Mouse (Mus musculus) midbrain, embryonic 16.5 days (tissue): ENCODE results near the gene Fam192a. TPM values are rescaled to one million over a fixed set of nuclear protein-coding genes. Genes with fewer than 3 reads are reported as not detected.
A peak's percentile ranks its signal among the peaks of the same experiment; 100 is the strongest.

Experiments used
- ATAC-seq: fragments of 200-750 bp; cut with Nextera tagmentation; 2 replicates; pipeline ENCODE4 v1.8.0; 2017; ENCODE audit warnings: moderate TSS enrichment
- H3K27ac ChIP-seq: fragments of 300-500 bp; sonication (generic); 2 replicates; pipeline ENCODE4 v1.5.1; 2014; ENCODE audit warnings: mild to moderate bottlenecking, low read length, mixed read lengths
- H3K27me3 ChIP-seq: fragments of 300-500 bp; sonication (generic); 2 replicates; pipeline ENCODE4 v1.6.1; 2014; ENCODE audit warnings: low read depth, low read length, mixed read lengths; ENCODE audit not compliant: control insufficient read depth, insufficient read depth
- H3K36me3 ChIP-seq: fragments of 300-500 bp; sonication (generic); 2 replicates; pipeline ENCODE4 v1.6.1; 2014; ENCODE audit warnings: mild to moderate bottlenecking, low read length, moderate library complexity, mixed read lengths; ENCODE audit not compliant: control insufficient read depth, insufficient read depth
- H3K4me1 ChIP-seq: fragments of 300-500 bp; sonication (generic); 2 replicates; pipeline ENCODE4 v1.6.1; 2014; ENCODE audit warnings: mild to moderate bottlenecking, low read length, mixed read lengths; ENCODE audit not compliant: control insufficient read depth, insufficient read depth
- H3K4me2 ChIP-seq: fragments of 300-500 bp; sonication (generic); 2 replicates; pipeline ENCODE4 v1.6.1; 2014; ENCODE audit warnings: mild to moderate bottlenecking, low read length, mixed read lengths
- H3K4me3 ChIP-seq: fragments of 300-500 bp; sonication (generic); 2 replicates; pipeline ENCODE4 v1.5.1; 2014; ENCODE audit warnings: low read depth, mild to moderate bottlenecking, low read length, moderate library complexity, mixed read lengths
- H3K9ac ChIP-seq: fragments of 300-500 bp; sonication (generic); 2 replicates; pipeline ENCODE4 v1.6.1; 2014; ENCODE audit warnings: low read depth, low read length, mixed read lengths
- H3K9me3 ChIP-seq: fragments of 300-500 bp; sonication (generic); replicated peaks from 2 replicates; pipeline ENCODE4 v1.6.1; 2014; ENCODE audit warnings: mild to moderate bottlenecking, low read length, mixed read lengths; ENCODE audit not compliant: control insufficient read depth, poor library complexity, severe bottlenecking
- WGBS: fragments of 180-500 bp; shearing (Covaris S2); extraction: QIAGEN DNeasy Blood & Tissue Kit; methylation state at CpG from one replicate; pipeline ENCODE4 v1.1.7; 2014; 5-methylcytosine and 5-hydroxymethylcytosine counted together
- polyA plus RNA-seq: library from polyadenylated mRNA; unstranded; fragments of >200 nt; fragmentation: Nextera tagmentation; extraction: Ambion mirVana; gene quantifications from 2 replicates; pipeline ENCODE4 v1.2.1, GENCODE M21; 2015

The Fam192a gene
- 74.0 and 88.9 TPM in 2 replicates for polyA plus RNA-seq

DNA sequence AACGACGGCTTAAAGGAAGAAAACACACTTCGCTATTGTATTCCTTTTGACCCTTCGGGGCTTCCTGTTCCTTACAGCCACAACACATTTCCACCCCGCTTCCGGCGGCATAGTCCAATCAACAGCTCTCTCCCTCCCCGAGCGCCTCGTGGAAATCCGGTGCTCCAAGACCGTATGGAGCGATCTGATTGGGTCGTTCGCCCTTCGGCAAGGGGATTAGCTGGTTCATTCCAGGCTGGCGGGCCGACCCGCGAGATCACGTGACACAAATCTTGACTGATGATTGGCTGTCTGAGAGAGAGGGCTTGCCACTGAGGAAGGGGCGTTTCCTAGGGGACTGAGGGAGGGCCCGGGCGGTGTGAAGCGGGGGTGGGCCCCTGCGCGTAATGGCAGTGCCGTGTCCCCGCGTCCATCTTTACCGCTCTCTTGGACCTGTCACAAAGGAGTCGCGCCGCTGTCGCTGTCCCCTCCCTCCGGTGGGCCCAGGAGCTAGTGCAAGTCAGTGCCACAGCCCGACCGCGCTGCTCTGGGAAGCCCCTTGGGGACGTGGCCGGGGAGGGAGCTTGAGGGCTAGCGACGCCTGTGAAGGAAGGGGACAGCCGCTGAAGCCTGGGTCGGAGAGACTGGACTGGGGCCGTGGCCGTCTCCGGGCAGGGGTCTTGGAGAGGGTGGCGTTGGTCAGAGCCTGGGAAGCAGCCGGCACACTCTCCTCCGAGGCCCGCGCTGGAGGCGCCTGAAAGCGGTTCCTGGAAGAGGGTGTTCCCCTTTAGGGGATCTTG is at the start of gene Fam192a, which contains the start of gene Rspry1:
Gene Fam192a (minus strand): TSS at position 391 of the 779 bp plus-strand sequence.
Gene Rspry1 (plus strand): TSS at position 331 of the 779 bp plus-strand sequence.
- no peaks in the 10 kb centered on the region for H3K36me3 ChIP-seq
- ATAC-seq, result peak; percentile 99
- H3K4me1 ChIP-seq, result peaks cover 31% of the 10 kb centered on the region
- no peaks in the 10 kb centered on the region for H3K9me3 ChIP-seq
- peak within 1 kb of the TSS; percentile 98 for H3K9ac ChIP-seq
- peak within 1 kb of the TSS; percentile 93 for H3K4me3 ChIP-seq
- peak within 1 kb of the TSS; percentile 96 for H3K4me2 ChIP-seq
- WGBS, result under 1% methylated on average over 54 of the region's 55 CpGs
- H3K27ac ChIP-seq, result peak within 1 kb of the TSS; percentile 93
- no peaks in the 10 kb centered on the region for H3K27me3 ChIP-seq

DNA sequence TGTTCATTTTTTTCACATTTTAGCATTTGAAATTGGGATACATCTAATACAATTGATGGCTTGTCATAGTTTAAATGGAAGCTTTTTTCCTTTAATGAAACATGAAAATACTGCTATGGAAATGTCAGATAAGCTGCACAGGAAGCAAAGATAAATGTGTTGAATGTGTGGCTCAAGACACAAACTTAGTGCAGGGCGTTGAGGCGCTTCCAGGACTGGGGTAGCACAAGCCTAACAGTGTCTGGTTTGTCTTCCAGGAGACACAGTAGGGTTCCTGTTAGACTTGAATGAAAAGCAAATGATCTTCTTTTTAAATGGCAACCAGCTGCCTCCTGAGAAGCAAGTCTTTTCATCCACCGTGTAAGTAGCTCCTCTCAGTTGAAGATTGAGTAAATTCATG is 47.7 kb upstream of the Fam192a start:
- no peak overlapping the region for H3K27ac ChIP-seq
- no peak overlapping the region for H3K4me2 ChIP-seq
- no peaks in the 10 kb centered on the region for H3K27me3 ChIP-seq
- H3K4me1 ChIP-seq, result no peaks in the 10 kb centered on the region
- no peak overlapping the region for H3K4me3 ChIP-seq
- ATAC-seq, result no peak
- H3K9me3 ChIP-seq, result no peaks in the 10 kb centered on the region
- peaks cover 29% of the 10 kb centered on the region for H3K36me3 ChIP-seq
- no peak overlapping the region for H3K9ac ChIP-seq
- WGBS, result 34% methylated on average over 3 of the region's 3 CpGs

DNA sequence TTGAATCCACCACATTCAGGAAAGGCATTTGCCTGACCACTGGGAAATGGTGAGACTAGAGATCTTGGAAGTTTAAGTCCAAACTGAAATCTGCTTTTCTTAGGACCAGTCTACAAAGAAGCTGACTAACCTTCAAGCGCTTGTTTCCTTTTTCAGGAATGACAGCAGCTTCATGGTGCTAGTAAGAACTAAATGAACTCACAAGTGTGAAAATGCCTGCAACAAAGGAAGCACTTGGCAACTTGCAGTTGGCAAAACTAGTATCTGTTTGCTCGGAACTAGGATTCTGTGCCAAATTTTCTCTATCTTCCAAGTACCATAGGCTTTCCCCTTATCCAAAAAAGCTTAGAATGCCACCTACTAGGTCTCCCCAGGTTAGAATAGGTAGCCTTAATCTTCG is 44.4 kb upstream of the Fam192a start:
- Histone ChIP-seq H3K27me3 (no peaks in the 10 kb centered on the region), H3K27ac (no peak overlapping the region), H3K9ac (no peak overlapping the region), H3K4me2 (no peak overlapping the region), H3K9me3 (no peaks in the 10 kb centered on the region), H3K36me3 (peaks cover 30% of the 10 kb centered on the region), H3K4me1 (no peaks in the 10 kb centered on the region), H3K4me3 (no peak overlapping the region)
- 94% methylated on average over 3 of the region's 3 CpGs for WGBS
- ATAC-seq, result no peak

DNA sequence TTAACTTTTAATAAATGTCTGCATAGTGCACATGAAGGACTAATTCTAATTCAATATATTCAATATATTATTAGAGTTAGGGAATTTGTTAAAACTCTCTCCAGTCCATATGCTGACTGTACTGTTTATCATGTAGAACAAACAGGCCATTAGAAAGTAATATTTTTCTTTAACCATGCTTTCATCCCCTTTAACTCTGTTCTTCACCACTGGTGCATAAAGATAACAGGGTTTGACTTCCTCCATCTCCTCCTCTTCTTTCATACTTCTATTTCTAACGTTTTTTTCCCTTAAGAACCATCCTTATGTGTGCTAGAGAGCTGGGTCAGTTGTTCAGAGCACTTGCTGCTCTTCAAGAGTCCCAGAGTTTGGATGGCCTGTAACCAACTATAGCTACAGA is 43.4 kb upstream of the Fam192a start:
- no peak for ATAC-seq
- H3K9ac ChIP-seq, result no peak overlapping the region
- no peaks in the 10 kb centered on the region for H3K27me3 ChIP-seq
- no peaks in the 10 kb centered on the region for H3K4me1 ChIP-seq
- H3K4me3 ChIP-seq, result no peak overlapping the region
- H3K4me2 ChIP-seq, result no peak overlapping the region
- 76% methylated on average over 1 of the region's 1 CpGs for WGBS
- H3K9me3 ChIP-seq, result no peaks in the 10 kb centered on the region
- peaks cover 39% of the 10 kb centered on the region for H3K36me3 ChIP-seq
- no peak overlapping the region for H3K27ac ChIP-seq

DNA sequence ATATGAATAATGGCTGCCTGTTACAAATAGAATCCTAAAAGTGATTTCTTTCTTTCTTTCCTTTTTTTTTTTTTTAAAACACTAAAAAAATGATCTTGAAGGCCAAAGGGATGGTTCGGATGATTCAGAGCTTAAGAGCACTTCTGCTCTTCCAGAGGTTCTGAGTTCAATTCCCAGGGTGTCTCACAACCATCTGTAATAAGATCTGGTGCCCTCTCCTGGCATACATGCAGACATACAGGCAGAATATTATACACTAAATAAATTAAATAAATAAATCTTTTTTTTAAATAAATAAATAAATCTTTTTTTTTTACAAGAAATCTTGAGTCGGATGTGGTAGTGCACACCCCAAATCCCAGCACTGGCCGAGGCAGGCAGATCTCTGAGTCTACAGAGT is 40.1 kb upstream of the Fam192a start:
- H3K4me1 ChIP-seq, result no peaks in the 10 kb centered on the region
- no peak overlapping the region for H3K27ac ChIP-seq
- 92% methylated on average over 3 of the region's 3 CpGs for WGBS
- no peak overlapping the region for H3K4me2 ChIP-seq
- H3K9me3 ChIP-seq, result no peaks in the 10 kb centered on the region
- no peak overlapping the region for H3K4me3 ChIP-seq
- H3K27me3 ChIP-seq, result no peaks in the 10 kb centered on the region
- no peak overlapping the region for H3K9ac ChIP-seq
- peaks cover 54% of the 10 kb centered on the region for H3K36me3 ChIP-seq
- ATAC-seq, result no peak

DNA sequence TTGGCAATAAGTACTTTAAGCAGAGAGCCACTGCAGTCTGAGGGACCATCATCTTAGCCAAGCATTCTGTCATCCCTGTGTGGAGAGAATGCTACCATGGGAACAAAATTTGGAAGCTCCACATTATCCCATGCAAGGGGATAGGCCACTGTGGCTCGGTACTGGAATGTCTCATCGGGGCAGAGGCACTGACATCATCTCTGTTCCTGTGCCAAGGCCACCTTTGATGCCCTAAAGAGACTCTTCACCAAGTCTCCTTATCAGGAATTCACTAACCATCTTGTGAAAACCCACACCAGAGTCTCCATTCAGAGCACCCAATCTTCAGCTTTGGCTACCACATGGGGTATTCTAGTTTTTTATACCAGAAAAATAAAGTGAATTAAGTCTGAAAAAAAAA is 39.4 kb upstream of the Fam192a start:
- peaks cover 47% of the 10 kb centered on the region for H3K36me3 ChIP-seq
- H3K27me3 ChIP-seq, result no peaks in the 10 kb centered on the region
- no peak overlapping the region for H3K27ac ChIP-seq
- 94% methylated on average over 2 of the region's 2 CpGs for WGBS
- no peaks in the 10 kb centered on the region for H3K4me1 ChIP-seq
- no peak overlapping the region for H3K4me3 ChIP-seq
- no peak for ATAC-seq
- H3K9ac ChIP-seq, result no peak overlapping the region
- no peaks in the 10 kb centered on the region for H3K9me3 ChIP-seq
- H3K4me2 ChIP-seq, result no peak overlapping the region

DNA sequence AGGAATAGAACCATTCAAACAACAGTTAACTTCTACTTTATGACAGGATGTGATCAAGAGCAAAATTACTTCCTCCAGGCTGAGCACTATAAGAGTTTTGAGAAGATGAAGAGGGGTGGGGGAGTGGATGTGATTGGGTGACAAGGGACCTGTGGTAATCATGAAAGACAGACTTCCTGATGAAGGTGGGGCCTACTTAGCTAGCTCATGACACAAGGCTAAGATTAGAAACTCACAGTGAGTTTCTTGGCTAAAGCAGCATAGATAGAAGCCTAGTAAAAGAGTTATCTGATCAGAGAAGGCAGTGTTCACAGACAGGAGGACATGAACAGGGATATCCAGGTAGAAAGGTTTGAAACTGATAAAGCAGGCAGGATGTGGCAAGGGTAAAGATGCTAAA is 32.4 kb upstream of the Fam192a start:
- no peak overlapping the region for H3K27ac ChIP-seq
- no peaks in the 10 kb centered on the region for H3K27me3 ChIP-seq
- H3K4me2 ChIP-seq, result no peak overlapping the region
- H3K36me3 ChIP-seq, result peaks cover 38% of the 10 kb centered on the region
- no peaks in the 10 kb centered on the region for H3K4me1 ChIP-seq
- no peak overlapping the region for H3K9ac ChIP-seq
- H3K9me3 ChIP-seq, result no peaks in the 10 kb centered on the region
- no peak for ATAC-seq
- H3K4me3 ChIP-seq, result no peak overlapping the region

DNA sequence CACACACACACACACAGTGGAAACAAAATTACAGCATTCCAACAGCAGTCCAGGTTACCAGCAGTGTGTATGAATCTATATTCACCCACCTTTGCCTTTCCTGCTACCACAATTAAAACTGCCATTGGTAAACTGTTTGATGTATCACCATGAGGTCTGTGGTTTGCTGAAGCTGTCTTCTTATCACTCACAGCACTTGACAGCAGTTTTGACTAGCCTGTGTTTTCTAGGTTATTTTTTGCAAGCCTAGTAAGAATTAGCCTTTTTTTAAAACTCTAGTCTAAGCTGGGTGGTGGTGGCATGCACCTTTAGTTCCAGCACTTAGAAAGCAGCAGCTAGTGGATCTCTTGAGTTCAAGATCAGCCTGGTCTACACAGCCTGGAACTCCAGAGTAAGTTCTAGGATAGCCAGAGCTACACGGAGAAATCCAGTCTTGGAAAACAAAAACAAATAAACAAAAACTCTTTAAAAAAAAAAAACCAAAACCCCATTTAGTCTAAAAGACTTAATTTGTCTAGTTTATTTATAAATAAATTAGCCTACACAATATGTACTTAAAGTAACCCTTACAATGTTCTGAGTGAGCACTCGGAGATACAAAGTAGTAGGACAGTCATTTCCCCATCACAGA is 31.9 kb upstream of the Fam192a start:
- Histone ChIP-seq H3K36me3 (peaks cover 37% of the 10 kb centered on the region), H3K27me3 (no peaks in the 10 kb centered on the region), H3K27ac (no peak overlapping the region), H3K9me3 (no peaks in the 10 kb centered on the region), H3K4me1 (no peaks in the 10 kb centered on the region), H3K4me2 (no peak overlapping the region), H3K9ac (no peak overlapping the region), H3K4me3 (no peak overlapping the region)
- ATAC-seq, result no peak
- 94% methylated on average over 2 of the region's 2 CpGs for WGBS

DNA sequence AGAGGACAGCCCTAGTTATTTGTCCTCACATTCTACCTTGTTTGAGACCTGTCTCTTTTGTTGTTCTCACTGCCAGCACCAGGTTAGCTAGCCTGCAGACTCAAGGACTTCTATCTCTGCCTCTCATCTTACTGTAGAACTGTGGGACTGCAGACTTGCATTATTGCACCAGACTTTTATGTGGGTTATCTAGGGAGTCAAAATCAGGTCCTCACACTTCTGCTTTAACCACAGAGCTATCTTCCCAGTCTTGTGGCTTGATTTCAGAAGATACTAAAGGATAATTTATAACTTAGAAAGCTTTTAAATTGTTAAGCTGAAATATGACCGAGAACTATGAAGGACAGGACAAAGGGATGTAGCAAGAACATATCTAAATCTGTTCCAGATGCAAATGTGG is 23.1 kb upstream of the Fam192a start:
- H3K27ac ChIP-seq, result no peak overlapping the region
- H3K4me3 ChIP-seq, result no peak overlapping the region
- no peak overlapping the region for H3K9ac ChIP-seq
- no peak for ATAC-seq
- H3K4me1 ChIP-seq, result no peaks in the 10 kb centered on the region
- no peak overlapping the region for H3K4me2 ChIP-seq
- H3K9me3 ChIP-seq, result no peaks in the 10 kb centered on the region
- no peaks in the 10 kb centered on the region for H3K27me3 ChIP-seq
- H3K36me3 ChIP-seq, result peaks cover 2% of the 10 kb centered on the region
- 84% methylated on average over 1 of the region's 1 CpGs for WGBS
